Mouse (Mus musculus) activated CD4-positive, CD25-positive, alpha-beta regulatory T cell, adult 4 months (primary cell): ENCODE measurements around the gene Gm8005. TPM values are rescaled to one million over a fixed set of nuclear protein-coding genes. Genes with fewer than 3 reads are reported as not detected.
"Not testable (repeated sequence)": the region's sequence is repeated elsewhere in the genome, so short reads cannot be mapped to it uniquely, and the experiment has no call there.

ENCODE experiments used
- ATAC-seq: one replicate; pipeline ENCODE4 v1.8.0; 2017
- polyA plus RNA-seq, 2 experiments: library from polyadenylated mRNA; unstranded; fragments of 100-300 nt; shearing (Covaris generic); gene quantifications; one replicate each; pipeline ENCODE4 v1.2.1; 2017

Gene Gm8005
- polyA plus RNA-seq, result under 1 TPM in 1 of 2 experiments, not detected in 1; 0.26 TPM

DNA sequence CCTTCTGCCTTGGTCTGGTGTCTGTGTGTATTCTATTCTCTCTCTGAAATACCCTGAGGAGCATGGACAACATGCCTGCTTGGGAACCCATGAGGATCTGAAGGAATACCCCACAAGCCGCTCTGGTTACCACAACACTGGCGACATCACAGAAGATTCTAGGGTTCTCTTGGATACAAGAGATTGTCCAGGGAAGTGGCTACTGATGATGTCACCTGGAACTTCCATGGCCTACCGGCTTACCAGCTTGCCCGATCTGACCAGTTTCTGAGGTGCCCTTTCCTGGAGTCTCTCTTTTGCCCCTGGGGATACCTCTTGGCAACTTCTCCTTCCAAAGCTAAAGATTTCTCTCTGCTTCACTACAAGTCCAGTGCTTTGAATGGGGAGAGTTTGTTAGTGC is at the start of gene Gm8005:
Gm8005 (minus strand) TSS at position 101 of the 400 bp plus-strand sequence.
- not testable (repeated sequence) for ATAC-seq

DNA sequence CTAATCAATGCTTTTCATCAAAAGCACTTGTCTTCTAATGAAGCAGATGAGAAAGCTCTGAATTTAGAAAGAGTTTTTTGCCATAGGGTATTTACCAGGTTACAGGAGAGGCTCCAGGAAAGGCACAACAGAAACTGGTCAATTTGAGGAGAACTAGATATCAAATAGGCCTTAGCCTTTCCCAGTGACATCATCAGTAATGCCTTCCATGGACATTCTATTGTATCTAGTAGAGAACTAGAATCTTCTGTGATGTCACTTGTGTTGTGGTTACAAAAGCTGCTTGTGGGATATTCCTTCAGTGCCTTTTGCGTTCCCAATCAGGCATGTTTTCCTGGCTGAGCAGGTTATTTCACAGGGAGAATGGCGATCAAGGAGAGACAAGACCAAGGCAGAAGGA is 24.1 kb upstream of the Gm8005 start, which contains the start of gene Gm8011:
Gm8011 (plus strand) TSS at position 301 of the 400 bp plus-strand sequence.
- not testable (repeated sequence) for ATAC-seq

Other genes with a start within 250 kb of the Gm8005 start
- not detected for gene Gm3573, start 248.9 kb downstream of the Gm8005 start, polyA plus RNA-seq
- not detected for gene Gm17026, start 179.6 kb downstream of the Gm8005 start, polyA plus RNA-seq
- gene Gm9611, start 142.3 kb downstream of the Gm8005 start, polyA plus RNA-seq, result under 1 TPM in 1 of 2 experiments, not detected in 1; 0.24 TPM
- gene Gm7995, start 129.5 kb downstream of the Gm8005 start, polyA plus RNA-seq, result not detected
- gene Gm8011, start 24.2 kb upstream of the Gm8005 start, polyA plus RNA-seq, result not detected
- not detected for gene Gm8020, start 62.7 kb upstream of the Gm8005 start, polyA plus RNA-seq
- gene Gm8024, start 84.6 kb upstream of the Gm8005 start, polyA plus RNA-seq, result not detected
- not detected for gene Gm17124, start 160.2 kb upstream of the Gm8005 start, polyA plus RNA-seq
- gene Gm3633, start 202.2 kb upstream of the Gm8005 start, polyA plus RNA-seq, result not detected
- gene Gm10378, start 216.3 kb upstream of the Gm8005 start, polyA plus RNA-seq, result not detected